Mouse (Mus musculus) brain, embryonic 14.5 days (tissue): ENCODE measurements at regions not wholly inside any gene's neighbourhood (a gene's known extent, or its start where the extent isn't known, plus 50 kb on each side); places are given as distances from the start of the nearest gene placed in this dataset.

ENCODE experiments used
- CTCF ChIP-seq: fragments of 200-500 bp; IDR thresholded peaks from 2 replicates; pipeline ENCODE4 v1.5.1; 2012; ENCODE audit warnings: inconsistent platforms, mild to moderate bottlenecking, moderate library complexity, borderline replicate concordance; ENCODE audit not compliant: insufficient read depth, insufficient read length; ENCODE audit errors: extremely low read depth
- POLR2A ChIP-seq: fragments of 200-500 bp; IDR thresholded peaks from 2 replicates; pipeline ENCODE4 v1.6.1; 2012; ENCODE audit warnings: mild to moderate bottlenecking, inconsistent platforms, borderline replicate concordance; ENCODE audit not compliant: poor library complexity, insufficient read depth, insufficient read length, severe bottlenecking; ENCODE audit errors: extremely low read depth

DNA sequence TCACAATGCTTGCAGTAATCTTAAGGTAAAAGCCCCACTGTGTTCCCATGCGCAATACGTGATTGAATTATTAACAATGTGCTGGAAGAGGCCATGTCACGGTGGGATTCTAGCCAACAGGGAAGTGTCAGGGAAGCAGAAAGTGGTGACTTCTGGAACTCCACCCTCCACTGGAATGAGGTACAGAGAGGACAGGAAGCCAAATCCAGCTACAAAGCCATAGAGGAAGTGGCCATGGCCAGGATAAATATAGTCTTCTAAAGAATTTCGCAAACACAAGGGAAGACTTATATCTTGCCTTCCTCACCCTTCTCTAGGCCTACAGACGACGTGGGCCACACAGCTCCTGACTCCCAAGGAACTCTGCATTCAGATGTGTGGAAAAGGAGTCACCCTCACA, 98.7 kb downstream of the Trib2 start:
- TF ChIP-seq CTCF (no peak), POLR2A (no peak)
